Mouse (Mus musculus) stomach, embryonic 14.5 days (tissue): Measurements from ENCODE around the gene Fam198a. TPM values are rescaled to one million over a fixed set of nuclear protein-coding genes. Genes with fewer than 3 reads are reported as not detected.

Experiments used
- ATAC-seq: fragments of 200-750 bp; cut with Nextera tagmentation; 2 replicates; pipeline ENCODE4 v1.8.0; 2017; ENCODE audit warnings: low read depth, moderate TSS enrichment; ENCODE audit not compliant: insufficient number of reproducible peaks, insufficient read depth, low FRiP score
- H3K27ac ChIP-seq: fragments of 300-500 bp; sonication (generic); 2 replicates; pipeline ENCODE4 v1.5.1; 2014; ENCODE audit warnings: mild to moderate bottlenecking, low read length, moderate library complexity, mixed read lengths
- H3K27me3 ChIP-seq: fragments of 300-500 bp; sonication (generic); 2 replicates; pipeline ENCODE4 v1.6.1; 2014; ENCODE audit warnings: low read length, control low read depth, mixed read lengths; ENCODE audit not compliant: control insufficient read depth, insufficient read depth
- H3K36me3 ChIP-seq: fragments of 300-500 bp; sonication (generic); 2 replicates; pipeline ENCODE4 v1.6.1; 2014; ENCODE audit warnings: mild to moderate bottlenecking, control low read depth, low read length, moderate library complexity, mixed read lengths; ENCODE audit not compliant: control insufficient read depth, insufficient read depth
- H3K4me1 ChIP-seq: fragments of 300-500 bp; sonication (generic); 2 replicates; pipeline ENCODE4 v1.6.1; 2014; ENCODE audit warnings: low read length, control low read depth, mixed read lengths; ENCODE audit not compliant: control insufficient read depth, insufficient read depth
- H3K4me2 ChIP-seq: fragments of 300-500 bp; sonication (generic); replicated peaks from 2 replicates; pipeline ENCODE4 v1.6.1; 2014; ENCODE audit warnings: low read depth, low read length, control low read depth
- H3K4me3 ChIP-seq: fragments of 300-500 bp; sonication (generic); 2 replicates; pipeline ENCODE4 v1.5.1; 2014; ENCODE audit warnings: low read depth, low read length, control low read depth
- H3K9ac ChIP-seq: fragments of 300-500 bp; sonication (generic); replicated peaks from 2 replicates; pipeline ENCODE4 v1.6.1; 2014; ENCODE audit warnings: low read depth, mild to moderate bottlenecking, control low read depth, low read length, moderate library complexity, mixed read lengths
- H3K9me3 ChIP-seq: fragments of 300-500 bp; sonication (generic); 2 replicates; pipeline ENCODE4 v1.6.1; 2016; ENCODE audit warnings: low read depth, low read length, control low read depth; ENCODE audit not compliant: control insufficient read depth
- WGBS: fragments of 180-500 bp; shearing (Covaris S2); extraction: QIAGEN DNeasy Blood & Tissue Kit; methylation state at CpG from one replicate; pipeline ENCODE4 v1.1.7; 2014; 5-methylcytosine and 5-hydroxymethylcytosine counted together
- polyA plus RNA-seq: library from polyadenylated mRNA; unstranded; fragments of >200 nt; fragmentation: Nextera tagmentation; extraction: Ambion mirVana; gene quantifications from 2 replicates; pipeline ENCODE4 v1.2.1, GENCODE M21; 2014

Fam198a gene
- 4.0 and 4.4 TPM in 2 replicates for polyA plus RNA-seq

- H3K36me3 ChIP-seq, result no peaks in the 10 kb centered on the region
- 4% methylated on average over 14 of the region's 14 CpGs for WGBS
- ATAC-seq, result peak; percentile 92
- peak within 1 kb of the TSS; percentile 54 for H3K4me2 ChIP-seq
- peak within 1 kb of the TSS; percentile 71; the same call in 1 of the 2 replicates for H3K27ac ChIP-seq
- no peaks in the 10 kb centered on the region for H3K27me3 ChIP-seq
- H3K4me3 ChIP-seq, result peak within 1 kb of the TSS; percentile 31
- H3K9me3 ChIP-seq, result no peaks in the 10 kb centered on the region
- peaks cover 21% of the 10 kb centered on the region for H3K4me1 ChIP-seq
- H3K9ac ChIP-seq, result no peak within 1 kb of the TSS; the same call in 1 of the 2 replicates
Measured at GRCm38 (mm10) chr9:121950418-121951113, at the start of gene Fam198a. Gene Fam198a (plus strand): TSS chr9:121950988.

GRCm38 (mm10) chr9:121901710-121902700 lies 48.8 kb upstream of the Fam198a start:
- ATAC-seq, result no peak
- 62% methylated on average over 5 of the region's 5 CpGs for WGBS

GRCm38 (mm10) chr9:121903476-121904305 lies 47.1 kb upstream of the Fam198a start:
- WGBS, result 79% methylated on average over 8 of the region's 8 CpGs
- no peak overlapping the region for H3K4me2 ChIP-seq
- H3K9me3 ChIP-seq, result no peaks in the 10 kb centered on the region
- no peak for ATAC-seq
- H3K4me3 ChIP-seq, result no peak overlapping the region
- H3K4me1 ChIP-seq, result no peaks in the 10 kb centered on the region
- no peaks in the 10 kb centered on the region for H3K36me3 ChIP-seq
- no peak overlapping the region for H3K27ac ChIP-seq
- no peaks in the 10 kb centered on the region for H3K27me3 ChIP-seq
- no peak overlapping the region for H3K9ac ChIP-seq

More at GRCm38 (mm10) chr9:121901710-121902700, 48.8 kb upstream of the Fam198a start:
- no peak overlapping the region for H3K27ac ChIP-seq
- H3K27me3 ChIP-seq, result no peaks in the 10 kb centered on the region
- H3K4me3 ChIP-seq, result no peak overlapping the region
- H3K9me3 ChIP-seq, result no peaks in the 10 kb centered on the region
- H3K9ac ChIP-seq, result no peak overlapping the region
- H3K4me1 ChIP-seq, result no peaks in the 10 kb centered on the region
- H3K36me3 ChIP-seq, result no peaks in the 10 kb centered on the region
- H3K4me2 ChIP-seq, result no peak overlapping the region

GRCm38 (mm10) chr9:121904319-121904718 lies 46.5 kb upstream of the Fam198a start:
- no peak overlapping the region for H3K4me2 ChIP-seq
- H3K9ac ChIP-seq, result no peak overlapping the region
- H3K36me3 ChIP-seq, result no peaks in the 10 kb centered on the region
- WGBS, result 77% methylated on average over 4 of the region's 4 CpGs
- no peak for ATAC-seq
- no peak overlapping the region for H3K27ac ChIP-seq
- H3K4me1 ChIP-seq, result no peaks in the 10 kb centered on the region
- H3K4me3 ChIP-seq, result no peak overlapping the region
- no peaks in the 10 kb centered on the region for H3K9me3 ChIP-seq
- no peaks in the 10 kb centered on the region for H3K27me3 ChIP-seq

- Histone ChIP-seq H3K4me3 (no peak overlapping the region), H3K27ac (no peak overlapping the region), H3K36me3 (no peaks in the 10 kb centered on the region), H3K4me1 (no peaks in the 10 kb centered on the region), H3K9me3 (no peaks in the 10 kb centered on the region), H3K9ac (no peak overlapping the region), H3K27me3 (no peaks in the 10 kb centered on the region), H3K4me2 (no peak overlapping the region)
- 88% methylated on average over 7 of the region's 7 CpGs for WGBS
- no peak for ATAC-seq
Measured at GRCm38 (mm10) chr9:121904946-121905345, 45.8 kb upstream of the Fam198a start.

- Histone ChIP-seq H3K9ac (no peak overlapping the region), H3K4me3 (no peak overlapping the region), H3K27me3 (no peaks in the 10 kb centered on the region), H3K4me1 (no peaks in the 10 kb centered on the region), H3K9me3 (no peaks in the 10 kb centered on the region), H3K36me3 (no peaks in the 10 kb centered on the region), H3K27ac (no peak overlapping the region), H3K4me2 (no peak overlapping the region)
- ATAC-seq, result no peak
- 74% methylated on average over 4 of the region's 4 CpGs for WGBS
Measured at GRCm38 (mm10) chr9:121905556-121906185, 45.1 kb upstream of the Fam198a start.

GRCm38 (mm10) chr9:121906456-121906855 lies 44.3 kb upstream of the Fam198a start:
- no peak overlapping the region for H3K4me3 ChIP-seq
- no peak overlapping the region for H3K4me2 ChIP-seq
- 83% methylated on average over 5 of the region's 5 CpGs for WGBS
- no peak overlapping the region for H3K27ac ChIP-seq
- no peak overlapping the region for H3K9ac ChIP-seq
- ATAC-seq, result no peak
- no peaks in the 10 kb centered on the region for H3K9me3 ChIP-seq
- no peaks in the 10 kb centered on the region for H3K4me1 ChIP-seq
- no peaks in the 10 kb centered on the region for H3K36me3 ChIP-seq
- H3K27me3 ChIP-seq, result no peaks in the 10 kb centered on the region
